Mouse (Mus musculus) layer of hippocampus, adult 9-11 months (tissue): ENCODE measurements at regions not wholly inside any gene's neighbourhood (a gene's known extent, or its start where the extent isn't known, plus 50 kb on each side); places are given as distances from the start of the nearest gene placed in this dataset.

Source experiments
- DNase-seq: peaks from one replicate; pipeline ENCODE4 v3.0.0; 2022

GRCm38 (mm10) chr3:41172306-41173215, 89.7 kb upstream of the Pgrmc2 start:
- DNase-seq: no peak

GRCm38 (mm10) chr3:41171772-41172171, 88.9 kb upstream of the Pgrmc2 start:
- no peak for DNase-seq

- DNase-seq: no peak
Measured at GRCm38 (mm10) chr3:41171310-41171709, 88.5 kb upstream of the Pgrmc2 start.

DNA sequence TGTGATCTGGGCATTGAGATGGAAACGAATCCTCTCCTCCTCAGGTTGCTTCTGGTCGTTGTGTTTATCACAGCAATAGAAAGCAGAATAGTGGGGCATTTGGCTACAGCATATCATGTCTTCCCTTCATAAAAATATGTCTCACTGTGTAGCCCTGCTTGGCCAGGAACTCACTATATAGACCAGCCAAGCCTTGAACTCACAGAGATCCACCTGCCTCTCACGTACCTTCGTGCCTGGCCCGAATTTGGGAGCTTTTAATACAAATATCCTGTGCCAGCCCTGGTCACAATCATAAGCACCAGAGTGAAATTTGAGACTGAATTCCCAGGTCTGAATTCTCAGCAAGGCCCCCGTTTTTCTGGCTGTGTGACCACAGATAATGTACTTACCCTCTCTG, 87.7 kb upstream of the Pgrmc2 start:
- DNase-seq: no peak

DNA sequence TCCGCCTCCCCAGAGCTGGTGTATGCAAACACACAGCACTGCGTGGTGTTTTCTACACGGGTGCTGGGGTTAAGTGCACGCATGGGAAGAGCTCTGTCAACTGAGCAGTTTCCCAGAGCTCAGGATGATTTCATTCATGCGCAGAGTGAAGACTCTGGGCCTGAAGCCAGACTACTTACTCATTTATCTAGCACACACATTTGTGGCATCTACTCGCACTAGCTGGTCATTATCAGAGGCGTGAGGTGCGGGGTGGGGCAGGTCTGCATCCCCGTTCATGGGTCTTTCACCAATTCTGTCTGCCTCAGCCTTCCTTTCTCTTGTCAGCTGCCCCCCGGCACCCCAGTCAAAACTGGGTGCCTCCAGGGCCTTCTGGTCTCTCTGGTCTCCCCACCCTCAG, 86.6 kb upstream of the Pgrmc2 start:
- DNase-seq: peak; percentile 25

DNA sequence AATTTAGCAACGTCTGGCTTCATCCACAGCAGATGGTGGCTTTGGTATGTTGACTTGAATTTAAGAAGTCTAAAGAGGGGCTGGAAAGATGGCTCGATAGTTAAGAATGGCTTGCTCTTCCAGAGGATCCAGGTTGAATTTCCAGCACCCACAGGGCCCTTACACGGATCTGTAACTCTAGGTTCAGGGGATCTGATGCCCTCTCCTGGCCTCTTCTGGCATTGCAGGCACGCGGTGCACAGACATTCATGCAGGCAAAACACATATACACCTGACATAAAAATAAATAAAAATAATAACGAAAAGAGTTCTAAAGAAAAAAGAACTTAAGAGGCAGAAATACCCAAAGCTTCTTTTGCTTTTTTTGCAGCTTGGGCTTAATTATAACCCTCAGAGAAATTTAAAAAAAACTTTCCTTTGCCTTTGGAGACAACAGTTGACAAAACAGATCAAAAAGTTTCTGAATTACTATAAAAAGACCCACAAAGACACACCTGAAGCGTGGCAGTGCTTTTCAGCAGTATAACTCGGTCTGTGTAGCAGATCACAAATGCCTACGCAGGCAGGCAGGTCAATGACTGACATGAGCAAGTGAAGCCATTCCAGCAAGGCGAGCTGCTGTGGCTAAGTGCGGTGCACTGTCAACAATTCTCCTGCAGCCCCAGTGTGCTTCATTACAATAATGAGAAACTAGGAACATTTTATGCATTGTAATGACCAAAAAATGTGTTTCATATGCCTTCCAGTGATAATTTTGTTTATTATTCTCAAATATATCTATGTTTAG, 85.5 kb upstream of the Pgrmc2 start:
- no peak for DNase-seq

- no peak for DNase-seq
Measured at GRCm38 (mm10) chr3:41167476-41167875, 84.6 kb upstream of the Pgrmc2 start.

DNA sequence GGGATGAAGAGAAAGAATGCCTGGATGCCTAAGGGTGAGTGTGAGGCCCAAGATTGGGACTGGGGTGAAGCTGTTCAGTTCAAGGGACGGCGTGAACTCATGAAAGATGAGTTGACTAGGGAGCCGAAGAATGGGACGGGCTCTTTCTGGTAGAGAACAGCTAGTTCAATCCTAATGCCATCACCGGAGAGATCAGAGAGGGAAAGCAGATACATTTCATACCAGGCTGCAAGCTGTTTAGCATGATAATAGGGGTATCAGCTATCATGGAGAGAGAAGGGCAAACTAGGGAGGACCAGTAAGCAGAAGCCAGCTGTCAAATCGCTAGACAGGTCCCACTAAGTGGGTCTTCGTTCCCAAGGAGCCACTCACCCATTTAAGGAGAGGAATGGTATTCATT, 81.9 kb upstream of the Pgrmc2 start:
- no peak for DNase-seq

- DNase-seq: no peak
Measured at GRCm38 (mm10) chr3:41163767-41164166, 80.9 kb upstream of the Pgrmc2 start.

- no peak for DNase-seq
Measured at GRCm38 (mm10) chr3:41162514-41162913, 79.7 kb upstream of the Pgrmc2 start.

GRCm38 (mm10) chr3:41160648-41161047, 77.8 kb upstream of the Pgrmc2 start:
- DNase-seq: no peak

GRCm38 (mm10) chr3:41158314-41158973, 75.6 kb upstream of the Pgrmc2 start:
- peak; percentile 40 for DNase-seq

DNA sequence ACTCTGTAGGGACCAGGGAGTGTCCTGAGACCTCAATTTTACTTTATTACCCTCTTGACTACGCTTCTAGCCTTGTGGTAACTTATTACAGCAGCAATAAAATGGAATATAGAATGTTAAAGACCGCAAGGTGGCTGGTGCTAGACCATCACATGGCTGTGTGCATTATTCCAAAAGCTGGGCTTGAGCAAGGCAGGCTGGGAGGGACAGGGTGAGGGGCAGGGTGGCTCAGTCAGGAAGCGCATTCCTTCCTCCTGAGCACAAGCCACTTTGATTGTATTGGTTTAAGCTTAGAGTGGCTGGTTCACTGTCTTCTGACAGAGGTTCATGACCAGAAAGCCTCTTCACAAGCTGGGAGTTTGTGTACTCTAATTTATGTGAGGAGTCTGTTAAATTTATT, 74.6 kb upstream of the Pgrmc2 start:
- DNase-seq: no peak

DNA sequence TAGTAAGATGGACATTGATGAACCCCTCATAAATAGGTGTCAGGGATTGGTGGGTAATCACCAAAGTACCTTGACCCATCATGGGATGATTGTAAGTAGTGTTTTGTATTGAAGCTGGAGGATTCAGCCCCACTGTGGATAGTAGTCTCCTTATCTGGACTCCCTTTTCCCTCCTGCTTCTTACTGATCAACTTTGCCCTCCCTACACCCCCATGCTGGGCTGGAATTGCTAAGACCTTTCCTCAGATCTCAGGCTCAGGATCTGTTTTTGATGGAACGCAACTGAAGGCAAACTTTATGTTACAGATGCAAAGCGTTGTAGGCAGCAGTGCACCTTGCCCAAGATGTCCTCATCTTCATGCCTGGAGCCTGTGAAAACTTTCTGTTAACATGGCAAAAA, 73.7 kb upstream of the Pgrmc2 start:
- DNase-seq: no peak

DNA sequence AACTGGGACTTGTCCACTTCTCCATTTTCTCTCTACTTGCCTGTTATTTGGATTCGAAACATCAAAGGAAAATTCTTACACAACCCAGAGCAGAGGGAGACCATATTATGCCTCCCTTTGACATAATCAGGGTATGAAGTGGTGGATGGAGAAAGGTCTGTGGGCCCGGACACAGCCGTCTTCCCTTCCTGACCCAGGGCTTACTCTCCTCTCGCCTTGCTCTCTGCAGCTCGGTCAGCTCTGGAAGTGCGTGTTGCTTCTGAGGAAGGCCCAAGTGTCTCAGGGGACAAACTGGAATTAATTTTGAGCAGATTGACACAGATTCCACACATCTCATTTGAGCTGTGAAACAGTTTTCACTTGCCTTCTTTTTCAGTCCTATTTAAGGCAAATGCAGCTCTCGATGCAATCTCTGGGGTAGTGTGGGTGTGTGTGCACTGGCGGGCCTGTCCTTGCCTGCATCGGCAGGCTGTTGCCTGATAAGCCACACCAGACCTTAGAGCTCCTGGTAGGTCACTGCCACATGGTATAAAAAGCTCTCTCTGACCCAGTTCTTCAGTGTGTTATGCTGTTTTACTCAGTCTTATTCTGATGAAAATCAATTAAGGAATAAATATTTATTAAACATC, 72.4 kb upstream of the Pgrmc2 start:
- peak; percentile 31 for DNase-seq

DNA sequence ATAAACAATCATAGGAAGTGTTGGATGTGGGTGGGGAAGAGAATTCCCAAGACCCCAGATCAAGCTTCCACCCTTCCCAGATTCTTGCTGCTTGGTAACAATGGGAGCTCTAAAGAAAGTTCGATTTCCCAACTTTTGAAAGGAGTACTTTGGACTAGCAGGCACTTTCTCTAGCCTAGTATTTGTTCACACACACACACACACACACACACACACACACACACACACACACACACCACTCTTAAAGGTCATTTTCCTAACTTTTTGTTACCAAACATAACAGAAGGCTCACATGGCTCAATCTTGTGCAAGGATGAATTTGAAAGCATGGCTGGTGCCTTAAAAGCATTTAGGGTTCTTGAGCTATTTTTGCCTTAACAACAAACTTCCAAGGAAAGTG, 71.6 kb upstream of the Pgrmc2 start:
- no peak for DNase-seq

DNA sequence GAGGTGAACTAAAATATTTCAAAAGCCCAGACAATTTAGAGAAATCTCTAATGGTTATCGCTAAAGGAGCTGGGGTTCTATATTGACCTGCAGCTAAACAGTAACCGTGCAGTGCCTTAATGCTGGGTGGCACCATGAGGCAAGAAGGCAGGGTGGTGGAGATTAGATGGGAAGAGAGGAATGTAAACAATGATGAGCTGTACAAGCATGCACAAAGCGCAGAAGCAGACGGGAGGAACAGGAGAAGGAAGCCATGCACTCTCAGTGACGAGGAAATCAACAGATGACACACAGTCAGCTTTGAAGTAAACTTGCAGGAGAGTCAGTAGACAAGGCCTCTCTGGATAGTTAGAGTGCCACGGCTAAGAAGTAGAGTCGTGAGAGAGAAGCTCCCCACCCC, 69.1 kb upstream of the Pgrmc2 start:
- DNase-seq: no peak

- DNase-seq: no peak
Measured at GRCm38 (mm10) chr3:41140391-41140790, 57.5 kb upstream of the Pgrmc2 start.

DNA sequence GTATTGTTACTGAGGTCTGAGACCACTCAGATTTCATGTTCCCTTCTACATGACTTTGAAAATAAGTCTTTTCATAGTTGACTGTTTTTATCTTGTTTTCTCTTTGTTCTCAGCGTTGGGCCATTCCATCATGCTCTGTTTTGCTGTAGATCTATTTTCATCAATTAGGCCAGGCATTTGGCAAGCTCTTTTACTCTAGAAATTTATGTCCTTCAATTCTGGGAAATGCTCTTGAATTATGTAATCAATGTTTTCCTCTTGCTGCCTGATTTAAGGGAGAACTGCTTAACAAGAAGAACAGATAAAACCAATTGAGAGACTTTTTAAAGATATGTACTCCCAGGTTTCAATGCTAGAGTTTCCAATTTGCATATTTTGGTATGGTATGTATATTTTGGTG, 55.1 kb upstream of the Pgrmc2 start:
- DNase-seq: no peak

DNA sequence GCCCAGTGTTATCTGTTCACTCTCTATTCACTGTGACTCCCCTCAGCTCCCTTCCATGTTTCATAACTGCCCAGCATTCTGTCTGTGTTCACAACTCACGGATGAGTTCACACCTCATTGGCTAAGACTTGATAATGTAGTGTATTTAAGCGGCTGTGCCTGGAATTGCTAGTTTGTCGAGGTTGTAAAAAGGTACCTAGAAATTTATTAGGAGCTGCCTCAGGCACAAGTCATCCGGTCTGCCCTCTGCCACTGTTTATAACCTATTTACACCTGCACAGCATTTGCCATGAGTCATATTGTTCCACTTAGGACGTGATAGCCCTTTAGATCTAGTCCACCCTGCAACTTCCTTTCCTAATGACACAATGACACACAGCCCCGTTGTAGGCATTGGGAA, 50.0 kb upstream of the Pgrmc2 start:
- DNase-seq: no peak
